Mouse (Mus musculus): ENCODE results near the gene Mamdc2.

DNA sequence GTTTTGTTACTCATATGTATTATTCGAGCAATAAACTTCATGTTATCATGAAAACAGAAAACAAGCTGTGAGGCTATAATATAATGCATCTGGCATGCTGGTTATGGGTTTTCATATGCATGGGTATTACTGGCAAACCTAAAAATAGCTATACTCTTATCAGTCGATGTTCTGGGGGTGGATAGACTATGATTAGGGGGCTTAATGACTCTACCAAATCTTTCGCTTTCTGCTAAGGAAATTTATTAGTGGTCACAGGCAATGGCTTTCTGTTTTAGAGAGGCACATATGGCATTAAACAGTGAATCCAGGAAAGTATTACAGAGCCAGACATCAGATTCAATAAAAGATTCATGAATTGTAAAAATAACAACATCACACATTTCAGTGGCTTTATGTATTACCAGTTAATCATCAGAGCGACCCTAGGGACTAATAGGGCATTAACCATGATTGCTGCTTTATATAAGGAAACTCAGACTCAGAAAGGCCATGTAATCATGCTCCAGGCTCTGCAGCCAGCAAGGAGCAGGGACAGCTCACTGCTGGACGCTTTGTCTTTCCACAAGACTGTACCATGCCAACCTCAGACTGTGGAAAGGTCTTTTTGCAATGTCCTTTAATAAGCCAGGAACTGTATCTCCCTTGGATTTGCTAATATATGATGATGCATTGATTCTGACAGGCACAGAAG, 130.8 kb downstream of the Mamdc2 start:
- TF ChIP-seq CTCF (IDR thresholded peaks at IDR 0.05; ENCODE audit: low read depth) (no peak), EP300 (IDR thresholded peaks at IDR 0.05; ENCODE audit: low read depth) (no peak)
